Mouse (Mus musculus): ENCODE measurements at regions not wholly inside any gene's neighbourhood (a gene's known extent, or its start where the extent isn't known, plus 50 kb on each side); places are given as distances from the start of the nearest gene placed in this dataset.

GRCm38 (mm10) chr7:117757033-117757432 lies 359.0 kb downstream of the Rps15a start:
- H3K4me2 ChIP-seq (ENCODE audit: low read depth, low read length) = no peak overlapping the region
- 37% methylated on average over 4 of the region's 4 CpGs for WGBS
- H3K4me3 ChIP-seq (ENCODE audit: low read length) = no peak overlapping the region
- H3K9me3 ChIP-seq (replicated peaks; ENCODE audit: control insufficient read depth, low read length) = no peaks in the 10 kb centered on the region
- H3K9ac ChIP-seq (ENCODE audit: low read length) = no peak overlapping the region
- H3K4me1 ChIP-seq (ENCODE audit: control insufficient read depth, insufficient read depth, low read length) = no peaks in the 10 kb centered on the region; the same call in 1 of the 2 replicates
- no peak overlapping the region for H3K27ac ChIP-seq (ENCODE audit: low read length)
- no peaks in the 10 kb centered on the region for H3K27me3 ChIP-seq (ENCODE audit: control insufficient read depth, insufficient read depth, low read length)
- no peaks in the 10 kb centered on the region for H3K36me3 ChIP-seq (ENCODE audit: control insufficient read depth, insufficient read depth)
- ATAC-seq (replicated peaks; ENCODE audit: extremely low read depth, insufficient read depth, low FRiP score) = no peak

GRCm38 (mm10) chr7:117755830-117756229 lies 360.2 kb downstream of the Rps15a start:
- Histone ChIP-seq H3K36me3 (ENCODE audit: control insufficient read depth, insufficient read depth) (no peaks in the 10 kb centered on the region), H3K9me3 (replicated peaks; ENCODE audit: control insufficient read depth, low read length) (no peaks in the 10 kb centered on the region), H3K4me1 (ENCODE audit: control insufficient read depth, insufficient read depth, low read length) (no peaks in the 10 kb centered on the region; the same call in 1 of the 2 replicates), H3K4me2 (ENCODE audit: low read depth, low read length) (no peak overlapping the region), H3K27ac (ENCODE audit: low read length) (no peak overlapping the region), H3K4me3 (ENCODE audit: low read length) (no peak overlapping the region), H3K9ac (ENCODE audit: low read length) (no peak overlapping the region), H3K27me3 (ENCODE audit: control insufficient read depth, insufficient read depth, low read length) (no peaks in the 10 kb centered on the region)
- ATAC-seq (replicated peaks; ENCODE audit: extremely low read depth, insufficient read depth, low FRiP score) = no peak
- 64% methylated on average over 5 of the region's 5 CpGs for WGBS

GRCm38 (mm10) chr7:117753296-117753695 lies 362.7 kb downstream of the Rps15a start:
- no peak overlapping the region for H3K4me3 ChIP-seq (ENCODE audit: low read length)
- H3K4me2 ChIP-seq (ENCODE audit: low read depth, low read length) = no peak overlapping the region
- H3K9me3 ChIP-seq (replicated peaks; ENCODE audit: control insufficient read depth, low read length) = no peaks in the 10 kb centered on the region
- no peaks in the 10 kb centered on the region for H3K27me3 ChIP-seq (ENCODE audit: control insufficient read depth, insufficient read depth, low read length)
- H3K27ac ChIP-seq (ENCODE audit: low read length) = no peak overlapping the region
- WGBS = 71% methylated on average over 5 of the region's 5 CpGs
- no peak overlapping the region for H3K9ac ChIP-seq (ENCODE audit: low read length)
- H3K4me1 ChIP-seq (ENCODE audit: control insufficient read depth, insufficient read depth, low read length) = no peaks in the 10 kb centered on the region; the same call in 1 of the 2 replicates
- ATAC-seq (replicated peaks; ENCODE audit: extremely low read depth, insufficient read depth, low FRiP score) = no peak
- H3K36me3 ChIP-seq (ENCODE audit: control insufficient read depth, insufficient read depth) = no peaks in the 10 kb centered on the region

- no peak overlapping the region for H3K9ac ChIP-seq (ENCODE audit: low read length)
- 49% methylated on average over 12 of the region's 12 CpGs for WGBS
- H3K4me2 ChIP-seq (ENCODE audit: low read depth, low read length) = no peak overlapping the region
- no peak overlapping the region for H3K27ac ChIP-seq (ENCODE audit: low read length)
- ATAC-seq (replicated peaks; ENCODE audit: extremely low read depth, insufficient read depth, low FRiP score) = no peak
- no peaks in the 10 kb centered on the region; the same call in 1 of the 2 replicates for H3K4me1 ChIP-seq (ENCODE audit: control insufficient read depth, insufficient read depth, low read length)
- H3K27me3 ChIP-seq (ENCODE audit: control insufficient read depth, insufficient read depth, low read length) = no peaks in the 10 kb centered on the region
- no peak overlapping the region for H3K4me3 ChIP-seq (ENCODE audit: low read length)
- H3K36me3 ChIP-seq (ENCODE audit: control insufficient read depth, insufficient read depth) = no peaks in the 10 kb centered on the region
- H3K9me3 ChIP-seq (replicated peaks; ENCODE audit: control insufficient read depth, low read length) = no peaks in the 10 kb centered on the region
Observed at GRCm38 (mm10) chr7:117752302-117753185, 363.4 kb downstream of the Rps15a start.

- WGBS = 70% methylated on average over 4 of the region's 4 CpGs
- no peaks in the 10 kb centered on the region for H3K36me3 ChIP-seq (ENCODE audit: control insufficient read depth, insufficient read depth)
- 0 out of 2 replicates have a peak, but pooled peaks cover 2% of the 10 kb centered on the region for H3K9me3 ChIP-seq (replicated peaks; ENCODE audit: control insufficient read depth, low read length)
- no peak overlapping the region for H3K27ac ChIP-seq (ENCODE audit: low read length)
- ATAC-seq (replicated peaks; ENCODE audit: extremely low read depth, insufficient read depth, low FRiP score) = no peak
- H3K4me3 ChIP-seq (ENCODE audit: low read length) = no peak overlapping the region
- no peak overlapping the region for H3K4me2 ChIP-seq (ENCODE audit: low read depth, low read length)
- no peaks in the 10 kb centered on the region; the same call in 1 of the 2 replicates for H3K4me1 ChIP-seq (ENCODE audit: control insufficient read depth, insufficient read depth, low read length)
- no peak overlapping the region for H3K9ac ChIP-seq (ENCODE audit: low read length)
- no peaks in the 10 kb centered on the region for H3K27me3 ChIP-seq (ENCODE audit: control insufficient read depth, insufficient read depth, low read length)
Observed at GRCm38 (mm10) chr7:117747991-117748390, 367.2 kb downstream of the Xylt1 start.

GRCm38 (mm10) chr7:117746393-117746792 lies 365.6 kb downstream of the Xylt1 start:
- Histone ChIP-seq H3K9me3 (replicated peaks; ENCODE audit: control insufficient read depth, low read length) (0 out of 2 replicates have a peak, but pooled peaks cover 2% of the 10 kb centered on the region), H3K4me1 (ENCODE audit: control insufficient read depth, insufficient read depth, low read length) (no peaks in the 10 kb centered on the region), H3K36me3 (ENCODE audit: control insufficient read depth, insufficient read depth) (no peaks in the 10 kb centered on the region), H3K9ac (ENCODE audit: low read length) (no peak overlapping the region), H3K4me2 (ENCODE audit: low read depth, low read length) (no peak overlapping the region), H3K27me3 (ENCODE audit: control insufficient read depth, insufficient read depth, low read length) (no peaks in the 10 kb centered on the region), H3K27ac (ENCODE audit: low read length) (no peak overlapping the region), H3K4me3 (ENCODE audit: low read length) (no peak overlapping the region)
- no peak for ATAC-seq (replicated peaks; ENCODE audit: extremely low read depth, insufficient read depth, low FRiP score)
- 66% methylated on average over 4 of the region's 4 CpGs for WGBS

- Histone ChIP-seq H3K9ac (ENCODE audit: low read length) (no peak overlapping the region), H3K4me3 (ENCODE audit: low read length) (no peak overlapping the region), H3K27ac (ENCODE audit: low read length) (no peak overlapping the region), H3K9me3 (replicated peaks; ENCODE audit: control insufficient read depth, low read length) (0 out of 2 replicates have a peak, but pooled peaks cover 2% of the 10 kb centered on the region), H3K4me2 (ENCODE audit: low read depth, low read length) (no peak overlapping the region), H3K4me1 (ENCODE audit: control insufficient read depth, insufficient read depth, low read length) (no peaks in the 10 kb centered on the region), H3K36me3 (ENCODE audit: control insufficient read depth, insufficient read depth) (no peaks in the 10 kb centered on the region), H3K27me3 (ENCODE audit: control insufficient read depth, insufficient read depth, low read length) (no peaks in the 10 kb centered on the region)
- ATAC-seq (replicated peaks; ENCODE audit: extremely low read depth, insufficient read depth, low FRiP score) = no peak
- WGBS = 53% methylated on average over 6 of the region's 6 CpGs
Observed at GRCm38 (mm10) chr7:117739706-117740105, 358.9 kb downstream of the Xylt1 start.

GRCm38 (mm10) chr7:117735699-117736020 lies 354.9 kb downstream of the Xylt1 start:
- no peaks in the 10 kb centered on the region for H3K4me1 ChIP-seq (ENCODE audit: control insufficient read depth, insufficient read depth, low read length)
- no peak overlapping the region for H3K4me2 ChIP-seq (ENCODE audit: low read depth, low read length)
- H3K36me3 ChIP-seq (ENCODE audit: control insufficient read depth, insufficient read depth) = no peaks in the 10 kb centered on the region
- WGBS = 69% methylated on average over 3 of the region's 3 CpGs
- ATAC-seq (replicated peaks; ENCODE audit: extremely low read depth, insufficient read depth, low FRiP score) = no peak
- H3K27ac ChIP-seq (ENCODE audit: low read length) = no peak overlapping the region
- no peaks in the 10 kb centered on the region for H3K9me3 ChIP-seq (replicated peaks; ENCODE audit: control insufficient read depth, low read length)
- H3K27me3 ChIP-seq (ENCODE audit: control insufficient read depth, insufficient read depth, low read length) = no peaks in the 10 kb centered on the region
- H3K9ac ChIP-seq (ENCODE audit: low read length) = no peak overlapping the region
- no peak overlapping the region for H3K4me3 ChIP-seq (ENCODE audit: low read length)

GRCm38 (mm10) chr7:117734994-117735698 lies 354.4 kb downstream of the Xylt1 start:
- 82% methylated on average over 7 of the region's 7 CpGs for WGBS
- H3K27ac ChIP-seq (ENCODE audit: low read length) = no peak overlapping the region

More at GRCm38 (mm10) chr7:117734994-117735698, 354.4 kb downstream of the Xylt1 start:
- no peaks in the 10 kb centered on the region for H3K27me3 ChIP-seq (ENCODE audit: control insufficient read depth, insufficient read depth, low read length)
- H3K9ac ChIP-seq (ENCODE audit: low read length) = no peak overlapping the region
- H3K9me3 ChIP-seq (replicated peaks; ENCODE audit: control insufficient read depth, low read length) = no peaks in the 10 kb centered on the region
- no peak for ATAC-seq (replicated peaks; ENCODE audit: extremely low read depth, insufficient read depth, low FRiP score)
- H3K4me3 ChIP-seq (ENCODE audit: low read length) = no peak overlapping the region
- H3K36me3 ChIP-seq (ENCODE audit: control insufficient read depth, insufficient read depth) = no peaks in the 10 kb centered on the region
- no peaks in the 10 kb centered on the region for H3K4me1 ChIP-seq (ENCODE audit: control insufficient read depth, insufficient read depth, low read length)
- H3K4me2 ChIP-seq (ENCODE audit: low read depth, low read length) = no peak overlapping the region

Measured in heart, embryonic 16.5 days (tissue).